Mouse (Mus musculus) E14TG2a.4 (cell line): Measurements from ENCODE around the gene Nme2.

Source experiments
- CTCF ChIP-seq: conservative IDR thresholded peaks from 2 replicates; pipeline ENCODE4 v1.5.1; 2014; ENCODE audit warnings: low read length
- POU5F1 ChIP-seq: IDR thresholded peaks from 2 replicates; pipeline ENCODE4 v1.6.1; 2014; ENCODE audit warnings: low read length, borderline replicate concordance

GRCm38 (mm10) chr11:93987026-93987425 is 31.0 kb upstream of the Nme2 start:
- no peak for TF ChIP-seq CTCF
- no peak for TF ChIP-seq POU5F1
